Mouse (Mus musculus) intestine, postnatal 0 days (tissue): ENCODE data around the gene Nprl2. TPM values are rescaled to one million over a fixed set of nuclear protein-coding genes. Genes with fewer than 3 reads are reported as not detected.
A peak's percentile ranks its signal among the peaks of the same experiment; 100 is the strongest.

Experiments
- ATAC-seq: fragments of 200-750 bp; cut with Nextera tagmentation; 2 replicates; pipeline ENCODE4 v1.8.0; 2017; ENCODE audit warnings: mild to moderate bottlenecking, moderate TSS enrichment, moderate library complexity
- H3K27ac ChIP-seq: fragments of 300-500 bp; sonication (generic); 2 replicates; pipeline ENCODE4 v1.5.1; 2014; ENCODE audit warnings: mild to moderate bottlenecking, low read depth, low read length, moderate library complexity
- H3K27me3 ChIP-seq: fragments of 300-500 bp; sonication (generic); replicated peaks from 2 replicates; pipeline ENCODE4 v1.6.1; 2014; ENCODE audit warnings: low read length, mixed read lengths; ENCODE audit not compliant: control insufficient read depth, insufficient read depth
- H3K36me3 ChIP-seq: fragments of 300-500 bp; sonication (generic); 2 replicates; pipeline ENCODE4 v1.6.1; 2014; ENCODE audit warnings: mild to moderate bottlenecking, moderate library complexity; ENCODE audit not compliant: control insufficient read depth, insufficient read depth
- H3K4me1 ChIP-seq: fragments of 300-500 bp; sonication (generic); replicated peaks from 2 replicates; pipeline ENCODE4 v1.6.1; 2014; ENCODE audit warnings: antibody characterized with exemption, low read length, mixed read lengths; ENCODE audit not compliant: control insufficient read depth, insufficient read depth
- H3K4me2 ChIP-seq: fragments of 300-500 bp; sonication (generic); replicated peaks from 2 replicates; pipeline ENCODE4 v1.6.1; 2014; ENCODE audit warnings: low read depth, mild to moderate bottlenecking, moderate library complexity
- H3K4me3 ChIP-seq: fragments of 300-500 bp; sonication (generic); 2 replicates; pipeline ENCODE4 v1.5.1; 2014; ENCODE audit warnings: low read depth, low read length
- H3K9ac ChIP-seq: fragments of 300-500 bp; sonication (generic); 2 replicates; pipeline ENCODE4 v1.6.1; 2014; ENCODE audit warnings: mild to moderate bottlenecking, low read depth, low read length
- H3K9me3 ChIP-seq: fragments of 300-500 bp; sonication (generic); 2 replicates; pipeline ENCODE4 v1.6.1; 2016; ENCODE audit warnings: mixed run types; ENCODE audit not compliant: control insufficient read depth
- CTCF ChIP-seq: sonication (generic); IDR thresholded peaks from 2 replicates; pipeline ENCODE4 v1.5.1; 2016; ENCODE audit warnings: low read depth, mild to moderate bottlenecking, control low read depth, antibody characterized with exemption, moderate library complexity
- WGBS: fragments of 180-500 bp; shearing (Covaris S2); extraction: QIAGEN DNeasy Blood & Tissue Kit; methylation state at CpG from one replicate; pipeline ENCODE4 v1.1.7; 2014; 5-methylcytosine and 5-hydroxymethylcytosine counted together
- polyA plus RNA-seq: library from polyadenylated mRNA; unstranded; fragments of >200 nt; fragmentation: Nextera tagmentation; extraction: Ambion mirVana; gene quantifications from 2 replicates; pipeline ENCODE4 v1.2.1, GENCODE M21; 2015

Gene Nprl2
- polyA plus RNA-seq, 1 experiment from 2014 or later: 20.0 TPM

GRCm38 (mm10) chr9:107590058-107590772 is 48.2 kb downstream of the Nprl2 start:
- H3K4me1 ChIP-seq: peaks cover 4% of the 10 kb centered on the region; the same call in 1 of the 2 replicates
- no peaks in the 10 kb centered on the region for H3K27me3 ChIP-seq
- peak; percentile 42 for ATAC-seq
- H3K4me3 ChIP-seq: peak overlapping the region; percentile 26
- H3K9me3 ChIP-seq: no peaks in the 10 kb centered on the region
- peak overlapping the region; percentile 60 for H3K4me2 ChIP-seq
- H3K9ac ChIP-seq: peak overlapping the region; percentile 26; the same call in 1 of the 2 replicates
- peak overlapping the region; percentile 95 for H3K27ac ChIP-seq
- 49% methylated on average over 25 of the region's 25 CpGs for WGBS
- peak; percentile 54 for TF ChIP-seq CTCF
- peaks cover 37% of the 10 kb centered on the region for H3K36me3 ChIP-seq

- WGBS: 47% methylated on average over 6 of the region's 6 CpGs
- no peaks in the 10 kb centered on the region for H3K27me3 ChIP-seq
- H3K4me2 ChIP-seq: peak overlapping the region; percentile 60
- no peaks in the 10 kb centered on the region for H3K9me3 ChIP-seq
- peaks cover 37% of the 10 kb centered on the region for H3K36me3 ChIP-seq
- peak; percentile 20; the same call in 1 of the 2 replicates for ATAC-seq
- no peak for TF ChIP-seq CTCF
- H3K4me3 ChIP-seq: peak overlapping the region; percentile 26
- peak overlapping the region; percentile 95 for H3K27ac ChIP-seq
- peak overlapping the region; percentile 26; the same call in 1 of the 2 replicates for H3K9ac ChIP-seq
- peaks cover 4% of the 10 kb centered on the region; the same call in 1 of the 2 replicates for H3K4me1 ChIP-seq
Observed at GRCm38 (mm10) chr9:107590773-107591060, 48.7 kb downstream of the Nprl2 start.

- Histone ChIP-seq H3K4me1 (no peaks in the 10 kb centered on the region; the same call in 1 of the 2 replicates), H3K4me2 (no peak overlapping the region), H3K27ac (no peak overlapping the region), H3K9me3 (no peaks in the 10 kb centered on the region), H3K4me3 (no peak overlapping the region), H3K36me3 (peaks cover 42% of the 10 kb centered on the region), H3K27me3 (no peaks in the 10 kb centered on the region), H3K9ac (no peak overlapping the region)
- 70% methylated on average over 11 of the region's 11 CpGs for WGBS
- no peak for ATAC-seq
- no peak for TF ChIP-seq CTCF
Observed at GRCm38 (mm10) chr9:107593101-107593976, 51.3 kb downstream of the Nprl2 start.

GRCm38 (mm10) chr9:107594281-107595062 is 52.4 kb downstream of the Nprl2 start:
- no peak for TF ChIP-seq CTCF
- no peak for ATAC-seq
- Histone ChIP-seq H3K4me2 (no peak overlapping the region), H3K36me3 (peaks cover 50% of the 10 kb centered on the region), H3K4me3 (no peak overlapping the region), H3K9ac (no peak overlapping the region), H3K27me3 (no peaks in the 10 kb centered on the region), H3K4me1 (no peaks in the 10 kb centered on the region; the same call in 1 of the 2 replicates), H3K27ac (no peak overlapping the region), H3K9me3 (no peaks in the 10 kb centered on the region)
- 72% methylated on average over 8 of the region's 8 CpGs for WGBS

Other genes starting within 250 kb of the Nprl2 start
- gene Cish, start 246.2 kb upstream of the Nprl2 start, polyA plus RNA-seq: 9.4 and 12.1 TPM in 2 replicates
- 5.9 and 8.2 TPM in 2 replicates for gene Hemk1, start 203.9 kb upstream of the Nprl2 start, polyA plus RNA-seq
- gene 6430571L13Rik, start 201.6 kb upstream of the Nprl2 start, polyA plus RNA-seq: 0.14 and 0.20 TPM in 2 replicates
- gene Cacna2d2, start 142.6 kb upstream of the Nprl2 start, polyA plus RNA-seq: 0.14 and 0.22 TPM in 2 replicates
- gene Tmem115, start 8.3 kb upstream of the Nprl2 start, polyA plus RNA-seq: 36.3 and 38.0 TPM in 2 replicates
- 36.3 and 38.9 TPM in 2 replicates for gene Cyb561d2, start within 50 bp of the Nprl2 start, polyA plus RNA-seq
- 4.0 and 5.0 TPM in 2 replicates for gene Zmynd10, start 5.1 kb downstream of the Nprl2 start, polyA plus RNA-seq
- 44.3 and 48.0 TPM in 2 replicates for gene Rassf1, start 9.3 kb downstream of the Nprl2 start, polyA plus RNA-seq
- gene Tusc2, start 21.0 kb downstream of the Nprl2 start, polyA plus RNA-seq: 38.7 and 41.6 TPM in 2 replicates
- 47.5 and 52.8 TPM in 2 replicates for gene Hyal2, start 25.7 kb downstream of the Nprl2 start, polyA plus RNA-seq
- 2.4 and 2.8 TPM in 2 replicates for gene Hyal1, start 34.7 kb downstream of the Nprl2 start, polyA plus RNA-seq
- gene Naa80, start 36.7 kb downstream of the Nprl2 start, polyA plus RNA-seq: 20.4 and 21.4 TPM in 2 replicates
- gene Hyal3, start 38.6 kb downstream of the Nprl2 start, polyA plus RNA-seq: 0.31 and 0.50 TPM in 2 replicates
- 36.9 and 38.9 TPM in 2 replicates for gene Ifrd2, start 45.4 kb downstream of the Nprl2 start, polyA plus RNA-seq
- gene Sema3b, start 67.0 kb downstream of the Nprl2 start, polyA plus RNA-seq: 37.1 and 37.3 TPM in 2 replicates
- 245 and 265 TPM in 2 replicates for gene Gnai2, start 93.1 kb downstream of the Nprl2 start, polyA plus RNA-seq
- 15.5 and 15.6 TPM in 2 replicates for gene Slc38a3, start 127.3 kb downstream of the Nprl2 start, polyA plus RNA-seq
- gene Gnat1, start 137.5 kb downstream of the Nprl2 start, polyA plus RNA-seq: 1.6 and 1.9 TPM in 2 replicates
- 3.9 and 4.4 TPM in 2 replicates for gene Sema3f, start 168.2 kb downstream of the Nprl2 start, polyA plus RNA-seq
- 48.9 and 51.4 TPM in 2 replicates for gene Rbm5, start 228.8 kb downstream of the Nprl2 start, polyA plus RNA-seq